Mouse (Mus musculus) forebrain, embryonic 14.5 days (tissue): Measurements from ENCODE around the gene Olfr221. TPM values are rescaled to one million over a fixed set of nuclear protein-coding genes. Genes with fewer than 3 reads are reported as not detected.

Experiments
- ATAC-seq: fragments of 200-750 bp; cut with Nextera tagmentation; 2 replicates; pipeline ENCODE4 v1.8.0; 2017; ENCODE audit warnings: mild to moderate bottlenecking, moderate library complexity
- DNase-seq: peaks from one replicate; pipeline ENCODE4 v3.0.0-alpha.2; 2015; ENCODE audit warnings: low spot score
- H3K27ac ChIP-seq: fragments of 300-500 bp; sonication (generic); 2 replicates; pipeline ENCODE4 v1.5.1; 2014; ENCODE audit warnings: low read depth, mild to moderate bottlenecking, control low read depth, low read length, moderate library complexity
- H3K27me3 ChIP-seq: fragments of 300-500 bp; sonication (generic); replicated peaks from 2 replicates; pipeline ENCODE4 v1.6.1; 2014; ENCODE audit warnings: low read length, control low read depth, mixed read lengths; ENCODE audit not compliant: control insufficient read depth, insufficient read depth
- H3K36me3 ChIP-seq: fragments of 300-500 bp; sonication (generic); 2 replicates; pipeline ENCODE4 v1.6.1; 2014; ENCODE audit warnings: low read length, control low read depth; ENCODE audit not compliant: control insufficient read depth, insufficient read depth
- H3K4me1 ChIP-seq: fragments of 300-500 bp; sonication (generic); 2 replicates; pipeline ENCODE4 v1.6.1; 2014; ENCODE audit warnings: antibody characterized with exemption, low read length, control low read depth; ENCODE audit not compliant: control insufficient read depth, insufficient read depth
- H3K4me2 ChIP-seq: fragments of 300-500 bp; sonication (generic); 2 replicates; pipeline ENCODE4 v1.6.1; 2014; ENCODE audit warnings: mild to moderate bottlenecking, control low read depth, low read length
- H3K4me3 ChIP-seq: fragments of 300-500 bp; sonication (generic); 2 replicates; pipeline ENCODE4 v1.5.1; 2014; ENCODE audit warnings: low read depth, low read length, control low read depth
- H3K9ac ChIP-seq: fragments of 300-500 bp; sonication (generic); 2 replicates; pipeline ENCODE4 v1.6.1; 2014; ENCODE audit warnings: mild to moderate bottlenecking, low read length, control low read depth, moderate library complexity
- H3K9me3 ChIP-seq: fragments of 300-500 bp; sonication (generic); replicated peaks from 2 replicates; pipeline ENCODE4 v1.6.1; 2016; ENCODE audit warnings: low read length, control low read depth, mixed read lengths; ENCODE audit not compliant: control insufficient read depth
- WGBS: fragments of 180-500 bp; shearing (Covaris S2); extraction: QIAGEN DNeasy Blood & Tissue Kit; methylation state at CpG from one replicate; pipeline ENCODE4 v1.1.7; 2014; 5-methylcytosine and 5-hydroxymethylcytosine counted together
- polyA plus RNA-seq: library from polyadenylated mRNA; unstranded; fragments of >200 nt; fragmentation: Nextera tagmentation; extraction: Ambion mirVana; gene quantifications from 2 replicates; pipeline ENCODE4 v1.2.1, GENCODE M21; 2014

Gene Olfr221
- polyA plus RNA-seq, 1 experiment from 2014 or later = not detected

DNA sequence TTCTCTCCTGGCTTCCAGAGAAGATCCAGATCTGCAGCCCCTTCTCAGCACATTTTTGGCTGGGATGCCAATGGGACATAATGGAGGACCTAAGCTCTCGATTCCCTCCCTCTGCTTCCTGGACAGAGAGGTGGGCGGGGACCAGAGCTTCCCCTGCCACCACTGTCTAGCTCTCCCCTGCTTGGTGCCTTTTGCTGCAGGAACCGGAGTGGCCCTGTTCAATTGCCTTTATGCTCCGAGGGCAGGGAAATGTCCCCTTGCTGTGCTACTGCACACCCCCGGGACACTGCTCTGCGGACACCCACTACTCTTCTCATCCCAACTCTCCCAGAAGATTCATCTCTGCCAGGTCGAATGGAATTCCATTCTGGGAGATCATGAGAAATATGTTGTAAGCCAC lies 37.1 kb downstream of the Olfr221 start:
- peaks cover 32% of the 10 kb centered on the region for H3K4me1 ChIP-seq
- ATAC-seq (no peak), DNase-seq (no peak)
- no peak overlapping the region for H3K4me3 ChIP-seq
- H3K27ac ChIP-seq = peak overlapping the region; percentile 93
- H3K9ac ChIP-seq = peak overlapping the region; percentile 40; the same call in 1 of the 2 replicates
- WGBS = 69% methylated on average over 7 of the region's 7 CpGs
- H3K4me2 ChIP-seq = no peak overlapping the region
- no peaks in the 10 kb centered on the region for H3K9me3 ChIP-seq
- no peaks in the 10 kb centered on the region for H3K27me3 ChIP-seq
- H3K36me3 ChIP-seq = peaks cover 79% of the 10 kb centered on the region

DNA sequence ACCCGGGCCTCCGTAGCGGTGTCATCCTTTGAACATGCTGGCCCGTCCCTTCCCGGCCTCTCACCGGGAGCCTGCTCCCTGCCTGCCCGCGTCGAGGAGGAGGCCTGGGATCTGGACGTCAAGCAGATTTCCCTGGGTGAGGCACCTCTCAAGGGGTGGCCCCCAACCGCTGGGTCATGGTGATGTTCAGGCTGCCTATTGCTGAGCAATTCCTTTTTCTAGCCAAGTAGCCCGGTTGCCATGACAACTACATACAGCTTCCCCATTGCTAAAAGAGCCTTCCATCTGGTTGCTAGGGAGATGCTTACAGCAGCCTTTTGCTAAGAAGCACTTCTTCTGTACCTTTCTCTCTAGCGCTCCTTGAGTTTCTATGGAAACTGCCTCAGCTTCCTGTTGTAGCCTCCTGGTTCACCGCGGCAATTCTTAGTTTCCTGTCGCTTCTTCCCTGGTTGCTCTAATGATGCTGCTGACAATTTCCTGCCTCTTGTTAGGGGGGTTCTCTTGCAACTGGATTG lies 38.2 kb downstream of the Olfr221 start:
- Histone ChIP-seq H3K27me3 (no peaks in the 10 kb centered on the region), H3K36me3 (peaks cover 82% of the 10 kb centered on the region), H3K9ac (0 out of 2 replicates have a peak overlapping the region, but pooled peaks have one; percentile 17), H3K27ac (peak overlapping the region; percentile 93), H3K4me3 (peak overlapping the region; percentile 16), H3K9me3 (no peaks in the 10 kb centered on the region), H3K4me1 (peaks cover 21% of the 10 kb centered on the region), H3K4me2 (peak overlapping the region; percentile 48)
- DNase-seq (peak; percentile 98), ATAC-seq (peak; percentile 87)
- WGBS = 6% methylated on average over 16 of the region's 16 CpGs

DNA sequence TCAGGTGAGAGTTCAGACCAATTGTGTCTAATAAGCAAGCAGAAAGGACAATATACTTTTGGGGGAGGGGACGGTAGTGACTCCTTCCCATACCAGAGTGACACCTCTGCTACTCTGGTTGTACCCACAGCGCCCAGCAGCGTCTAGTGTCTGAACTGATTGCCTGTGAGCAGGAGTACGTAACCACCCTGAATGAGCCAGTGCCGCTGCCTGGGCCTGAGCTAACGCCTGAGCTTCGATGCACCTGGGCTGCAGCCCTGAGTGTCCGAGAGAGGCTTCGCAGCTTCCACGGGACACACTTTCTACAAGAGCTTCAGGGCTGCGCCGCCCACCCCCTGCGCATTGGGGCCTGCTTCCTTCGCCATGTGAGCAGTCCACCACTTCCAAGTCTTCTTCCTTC lies 44.8 kb downstream of the Olfr221 start:
- no peaks in the 10 kb centered on the region for H3K9me3 ChIP-seq
- H3K36me3 ChIP-seq = peaks cover 87% of the 10 kb centered on the region
- no peaks in the 10 kb centered on the region for H3K4me1 ChIP-seq
- no peak overlapping the region for H3K9ac ChIP-seq
- WGBS = 93% methylated on average over 14 of the region's 14 CpGs
- no peak overlapping the region for H3K4me2 ChIP-seq
- no peaks in the 10 kb centered on the region for H3K27me3 ChIP-seq
- no peak overlapping the region for H3K4me3 ChIP-seq
- ATAC-seq (no peak), DNase-seq (no peak)
- H3K27ac ChIP-seq = no peak overlapping the region

DNA sequence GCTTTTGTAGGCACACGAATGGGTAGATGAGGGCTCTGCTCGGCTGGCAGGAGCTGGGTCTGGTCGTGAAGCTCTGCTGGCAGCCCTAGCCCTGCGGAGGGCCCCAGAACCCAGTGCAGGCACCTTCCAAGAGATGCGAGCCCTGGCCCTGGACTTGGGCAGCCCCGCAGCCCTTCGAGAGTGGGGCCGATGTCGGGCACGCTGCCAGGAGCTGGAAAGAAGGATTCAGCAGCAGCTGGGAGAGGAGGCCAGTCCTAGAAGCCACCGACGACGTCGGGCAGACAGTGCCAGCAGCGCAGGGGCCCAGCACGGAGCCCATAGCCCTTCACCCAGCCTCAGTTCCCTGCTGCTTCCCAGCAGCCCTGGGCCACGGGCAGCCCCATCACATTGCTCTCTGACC lies 45.4 kb downstream of the Olfr221 start:
- Histone ChIP-seq H3K9ac (no peak overlapping the region), H3K36me3 (peaks cover 88% of the 10 kb centered on the region)
- 41% methylated on average over 17 of the region's 17 CpGs for WGBS

DNA sequence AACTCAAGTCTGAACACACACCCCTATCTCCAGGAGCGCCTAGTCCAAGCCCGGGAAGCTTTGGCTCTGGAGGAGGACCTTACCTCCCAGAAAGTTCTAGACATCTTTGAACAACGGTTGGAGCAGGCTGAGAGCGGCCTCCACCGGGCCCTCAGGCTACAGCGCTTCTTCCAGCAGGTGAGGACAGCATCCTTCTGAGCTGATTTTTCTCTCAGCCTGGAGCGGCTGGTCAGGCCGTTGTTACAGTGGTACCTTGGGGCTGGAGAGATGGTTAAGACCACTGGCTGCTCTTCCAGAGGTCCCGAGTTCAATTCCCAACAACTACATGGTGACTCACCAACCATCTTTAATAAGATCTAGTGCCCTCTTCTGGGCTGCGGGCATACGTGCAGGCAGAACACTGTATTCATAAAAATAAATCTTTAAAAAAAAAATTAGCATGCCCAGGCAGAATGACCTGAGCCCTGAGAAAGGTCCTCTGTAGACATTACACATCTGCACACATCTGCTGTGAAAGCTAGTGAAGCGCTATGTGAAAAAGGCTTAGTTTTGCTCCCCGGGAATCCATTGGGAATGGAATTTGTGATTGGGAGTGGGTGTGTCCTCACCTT lies 45.9 kb downstream of the Olfr221 start:
- DNase-seq (no peak), ATAC-seq (peak; percentile 6; the same call in 1 of the 2 replicates)
- H3K36me3 ChIP-seq = peaks cover 94% of the 10 kb centered on the region
- no peak overlapping the region for H3K27ac ChIP-seq
- no peaks in the 10 kb centered on the region for H3K27me3 ChIP-seq
- H3K4me2 ChIP-seq = no peak overlapping the region
- no peak overlapping the region for H3K4me3 ChIP-seq
- H3K9ac ChIP-seq = no peak overlapping the region
- no peaks in the 10 kb centered on the region for H3K4me1 ChIP-seq
- WGBS = 89% methylated on average over 13 of the region's 13 CpGs
- H3K9me3 ChIP-seq = no peaks in the 10 kb centered on the region

More for the DNA sequence above, 45.4 kb downstream of the Olfr221 start:
- peak; percentile 56 for ATAC-seq
- no peaks in the 10 kb centered on the region for H3K27me3 ChIP-seq
- no peaks in the 10 kb centered on the region for H3K4me1 ChIP-seq
- H3K4me2 ChIP-seq = no peak overlapping the region
- no peak overlapping the region for H3K4me3 ChIP-seq
- H3K27ac ChIP-seq = peak overlapping the region; percentile 41; the same call in 1 of the 2 replicates
- DNase-seq = no peak
- H3K9me3 ChIP-seq = no peaks in the 10 kb centered on the region

DNA sequence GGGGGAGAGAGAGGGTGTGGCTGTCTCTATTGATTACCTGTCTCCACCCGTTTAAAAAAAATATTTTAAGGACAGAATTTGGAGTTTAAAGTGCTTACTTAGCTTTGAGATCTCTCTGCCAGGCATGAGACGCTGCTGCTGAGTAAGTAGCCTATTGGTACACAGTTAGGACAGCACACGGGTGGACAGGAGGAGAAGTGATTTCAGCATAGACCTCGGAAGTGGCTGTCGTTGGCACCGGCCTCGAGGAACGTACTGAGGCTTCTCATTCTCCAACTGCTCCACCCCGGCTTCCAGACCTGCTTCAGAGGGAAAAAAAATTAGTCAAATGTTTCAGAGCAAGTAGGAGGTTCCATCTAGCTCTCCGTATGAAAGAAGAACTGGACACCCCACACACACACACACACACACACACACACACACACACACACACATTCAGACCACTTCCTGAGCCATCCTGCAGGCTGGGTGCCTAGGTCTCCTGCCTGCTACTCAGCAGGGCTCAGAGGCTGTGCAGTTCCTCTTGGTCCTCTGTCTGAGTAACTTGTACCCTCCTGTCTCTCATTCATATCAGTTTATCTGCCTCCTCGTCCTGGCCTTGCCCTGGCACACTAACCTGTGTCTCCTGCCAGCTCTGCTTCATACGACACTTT lies 46.9 kb downstream of the Olfr221 start:
- Histone ChIP-seq H3K4me3 (no peak overlapping the region), H3K4me1 (no peaks in the 10 kb centered on the region), H3K36me3 (peaks cover 94% of the 10 kb centered on the region), H3K9me3 (no peaks in the 10 kb centered on the region), H3K27ac (no peak overlapping the region), H3K4me2 (no peak overlapping the region), H3K27me3 (no peaks in the 10 kb centered on the region), H3K9ac (no peak overlapping the region)
- DNase-seq (no peak), ATAC-seq (no peak)
- 86% methylated on average over 12 of the region's 12 CpGs for WGBS

DNA sequence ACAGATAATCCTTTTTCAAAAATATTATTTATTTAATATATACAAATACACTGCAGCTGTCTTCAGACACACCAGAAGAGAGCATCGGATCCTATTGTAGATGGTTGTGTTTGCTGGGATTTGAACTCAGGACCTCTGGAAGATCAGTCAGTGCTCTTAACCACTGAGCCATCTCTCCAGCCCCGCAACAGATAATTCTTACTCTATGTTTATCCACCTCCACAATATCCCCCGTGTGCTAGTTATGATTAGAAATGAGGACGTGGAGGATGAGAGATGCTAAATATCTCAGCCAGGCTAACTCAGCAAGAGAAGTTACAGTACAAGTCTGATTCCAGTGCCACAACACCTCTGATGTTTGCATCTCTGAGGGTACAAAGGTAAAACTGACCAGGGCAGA lies 47.8 kb downstream of the Olfr221 start:
- Histone ChIP-seq H3K27me3 (no peaks in the 10 kb centered on the region), H3K9me3 (no peaks in the 10 kb centered on the region), H3K4me3 (no peak overlapping the region), H3K36me3 (peaks cover 95% of the 10 kb centered on the region), H3K4me2 (no peak overlapping the region), H3K27ac (no peak overlapping the region), H3K9ac (no peak overlapping the region), H3K4me1 (no peaks in the 10 kb centered on the region)
- DNase-seq = no peak
- 93% methylated on average over 4 of the region's 4 CpGs for whole genome bisulfite sequencing
- ATAC-seq = no peak

DNA sequence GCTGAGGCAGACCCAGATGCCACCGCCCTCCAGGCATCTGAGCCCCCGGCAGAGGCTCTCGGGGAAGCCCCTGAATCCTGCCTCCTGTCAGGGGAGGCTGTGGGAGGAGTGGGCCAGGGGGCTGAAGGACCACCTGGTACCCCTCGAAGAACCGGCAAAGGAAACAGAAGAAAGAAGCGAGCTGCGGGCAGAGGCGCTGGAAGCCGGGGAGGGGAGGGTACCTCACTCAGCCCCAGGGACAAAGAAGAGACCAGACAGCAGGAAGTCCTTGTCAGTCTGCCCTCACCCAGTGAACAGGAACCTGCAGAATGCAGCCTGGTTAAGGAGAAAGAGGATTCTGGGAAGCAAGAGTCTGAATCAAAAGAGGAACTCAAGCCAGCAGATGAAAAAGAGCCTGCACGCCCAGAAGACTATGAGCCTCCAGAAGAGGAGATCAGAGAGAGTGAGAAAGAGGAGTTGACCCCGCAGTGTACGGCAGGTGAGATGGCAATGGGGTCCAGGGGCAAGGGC lies 52.7 kb downstream of the Olfr221 start:
- Histone ChIP-seq H3K9ac (0 out of 2 replicates have a peak overlapping the region, but pooled peaks have one; percentile 25), H3K9me3 (no peaks in the 10 kb centered on the region), H3K4me2 (no peak overlapping the region), H3K4me3 (no peak overlapping the region), H3K36me3 (peaks cover 70% of the 10 kb centered on the region), H3K27me3 (no peaks in the 10 kb centered on the region), H3K27ac (no peak overlapping the region), H3K4me1 (peaks cover 6% of the 10 kb centered on the region; the same call in 1 of the 2 replicates)
- ATAC-seq (no peak), DNase-seq (no peak)
- WGBS = 68% methylated on average over 12 of the region's 12 CpGs

DNA sequence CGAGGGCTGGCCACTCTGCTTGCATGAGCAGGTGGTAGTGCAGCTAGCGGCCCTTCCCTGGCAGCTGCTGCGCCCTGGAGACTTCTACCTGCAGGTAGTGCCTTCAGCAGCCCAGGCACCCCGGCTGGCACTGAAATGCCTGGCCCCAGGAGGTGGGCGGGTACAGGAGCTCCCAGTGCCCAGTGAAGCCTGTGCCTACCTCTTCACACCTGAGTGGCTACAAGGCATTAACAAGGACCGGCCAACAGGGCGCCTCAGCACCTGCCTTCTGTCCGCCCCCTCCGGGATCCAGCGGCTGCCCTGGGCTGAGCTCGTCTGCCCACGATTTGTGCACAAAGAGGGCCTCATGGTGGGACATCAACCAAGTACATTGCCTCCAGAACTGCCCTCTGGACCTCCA lies 53.5 kb downstream of the Olfr221 start:
- H3K9ac ChIP-seq = no peak overlapping the region
- H3K4me1 ChIP-seq = peaks cover 11% of the 10 kb centered on the region; the same call in 1 of the 2 replicates
- no peaks in the 10 kb centered on the region for H3K27me3 ChIP-seq
- H3K4me3 ChIP-seq = no peak overlapping the region
- DNase-seq = no peak
- no peaks in the 10 kb centered on the region for H3K9me3 ChIP-seq
- no peak for ATAC-seq
- WGBS = 76% methylated on average over 12 of the region's 12 CpGs
- H3K4me2 ChIP-seq = no peak overlapping the region
- no peak overlapping the region for H3K27ac ChIP-seq
- peaks cover 62% of the 10 kb centered on the region for H3K36me3 ChIP-seq
